Mouse (Mus musculus): ENCODE data around the gene Nt5c2. TPM values are rescaled to one million over a fixed set of nuclear protein-coding genes. Genes with fewer than 3 reads are reported as not detected.
"Not testable (repeated sequence)": the region's sequence is repeated elsewhere in the genome, so short reads cannot be mapped to it uniquely, and the experiment has no call there.

Nt5c2 gene
- total RNA-seq, 2 experiments from 2014 or later = 84.0 to 93.6 TPM

GRCm38 (mm10) chr19:46989479-46990152 is 25.3 kb downstream of the Nt5c2 start:
- intact Hi-C loops (cut with DNase I) = loop anchor here (2.0 to 10.0 kb wide), 2 partner anchors 115 to 225 kb away; partner anchors contain the start of gene Cnnm2
- no peak for DNase-seq

GRCm38 (mm10) chr19:46988231-46989087 is 26.5 kb downstream of the Nt5c2 start:
- no peak for DNase-seq
- intact Hi-C loops (cut with DNase I) = loop anchor here (10.0 kb wide), 1 partner anchor 224 kb away; the partner anchor contains the start of gene Cnnm2

GRCm38 (mm10) chr19:46987646-46988045 is 27.3 kb downstream of the Nt5c2 start:
- intact Hi-C loops (cut with DNase I) = loop anchor here (10.0 kb wide), 1 partner anchor 223 kb away; the partner anchor contains the start of gene Cnnm2
- DNase-seq = no peak

GRCm38 (mm10) chr19:46984726-46985622 is 30.0 kb downstream of the Nt5c2 start:
- intact Hi-C loops (cut with DNase I) = loop anchor here (10.0 kb wide), 1 partner anchor 220 kb away; the partner anchor contains the start of gene Cnnm2
- no peak for DNase-seq

GRCm38 (mm10) chr19:46983966-46984380 is 31.0 kb downstream of the Nt5c2 start:
- no peak for DNase-seq
- intact Hi-C loops (cut with DNase I) = loop anchor here (10.0 kb wide), 1 partner anchor 219 kb away; the partner anchor contains the start of gene Cnnm2

- intact Hi-C loops (cut with DNase I) = loop anchor here (10.0 kb wide), 1 partner anchor 219 kb away; the partner anchor contains the start of gene Cnnm2
- DNase-seq = no peak
Measured at GRCm38 (mm10) chr19:46983352-46983965, 31.5 kb downstream of the Nt5c2 start.

GRCm38 (mm10) chr19:46981462-46981861 is 33.5 kb downstream of the Nt5c2 start:
- intact Hi-C loops (cut with DNase I) = loop anchor here (10.0 kb wide), 1 partner anchor 217 kb away; the partner anchor contains the start of gene Cnnm2
- no peak for DNase-seq

GRCm38 (mm10) chr19:46979781-46980105 is 35.2 kb downstream of the Nt5c2 start:
- intact Hi-C loops (cut with DNase I) = loop anchor here (10.0 kb wide), 1 partner anchor 215 kb away; the partner anchor contains the start of gene Cnnm2
- DNase-seq = no peak

- no peak for DNase-seq
- intact Hi-C loops (cut with DNase I) = no loop called here
Measured at GRCm38 (mm10) chr19:46978920-46979780, 35.8 kb downstream of the Nt5c2 start.

GRCm38 (mm10) chr19:46978069-46978468 is 36.9 kb downstream of the Nt5c2 start:
- DNase-seq; intact Hi-C loops (cut with DNase I): not testable (repeated sequence)

GRCm38 (mm10) chr19:46977460-46977859 is 37.5 kb downstream of the Nt5c2 start:
- intact Hi-C loops (cut with DNase I) = no loop called here
- no peak for DNase-seq

- no peak for DNase-seq
- intact Hi-C loops (cut with DNase I) = no loop called here
Measured at GRCm38 (mm10) chr19:46976743-46977142, 38.2 kb downstream of the Nt5c2 start.

- DNase-seq = no peak
- intact Hi-C loops (cut with DNase I) = no loop called here
Measured at GRCm38 (mm10) chr19:46975997-46976396, 39.0 kb downstream of the Nt5c2 start.

GRCm38 (mm10) chr19:46975565-46975964 is 39.4 kb downstream of the Nt5c2 start:
- intact Hi-C loops (cut with DNase I) = no loop called here
- DNase-seq = peak; percentile 65

- intact Hi-C loops (cut with DNase I) = no loop called here
- no peak for DNase-seq
Measured at GRCm38 (mm10) chr19:46972159-46972558, 42.8 kb downstream of the Nt5c2 start.

GRCm38 (mm10) chr19:46971712-46972111 is 43.2 kb downstream of the Nt5c2 start:
- intact Hi-C loops (cut with DNase I) = no loop called here
- no peak for DNase-seq

GRCm38 (mm10) chr19:46971051-46971689 is 43.8 kb downstream of the Nt5c2 start:
- intact Hi-C loops (cut with DNase I) = no loop called here
- DNase-seq = no peak

GRCm38 (mm10) chr19:46970121-46970729 is 44.7 kb downstream of the Nt5c2 start:
- intact Hi-C loops (cut with DNase I) = no loop called here
- DNase-seq = no peak

All from left cerebral cortex, postnatal 4 days (tissue).